In the genomic region with DNA sequence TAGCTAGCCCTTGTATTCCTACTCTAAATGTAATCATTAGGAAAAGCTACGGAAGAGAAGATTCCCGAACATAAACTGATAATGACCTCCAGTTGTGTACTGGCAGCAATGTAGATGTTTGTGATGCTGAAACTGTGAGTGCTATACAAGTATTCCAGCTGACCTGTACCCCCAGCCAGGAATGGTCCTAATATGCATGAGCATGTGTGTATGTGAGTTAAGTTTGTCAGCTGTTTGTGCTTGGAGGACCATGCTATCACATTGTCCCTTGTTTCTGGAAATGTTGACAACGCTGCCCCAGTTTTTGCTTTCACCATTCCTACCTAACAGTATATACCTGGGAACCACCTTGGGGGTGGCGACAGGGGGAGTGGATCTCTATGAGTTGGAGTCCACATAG, we compare ENCODE assay signal across 34 mouse cellular contexts.
"Had no signal": no experiment of that assay in that cellular context is flagged by ENCODE, and none has a peak within 500 bp of the region (broad histone marks: within the 10 kb centered on the region; RNA-seq: fewer than 3 reads in every experiment).

No protein-coding gene starts in this region.

- H3K27ac ChIP-seq: heart, embryonic 10.5 days; heart, embryonic 13.5 days; heart, embryonic 15.5 days; hindbrain, embryonic 10.5 days; hindbrain, embryonic 12.5 days; hindbrain, embryonic 13.5 days; hindbrain, embryonic 14.5 days; hindbrain, embryonic 15.5 days; hindbrain, postnatal 0 days; intestine, embryonic 15.5 days; kidney, embryonic 15.5 days; kidney, postnatal 0 days; layer of hippocampus, adult 2 months had no signal

- DNase-seq: heart, postnatal 10 days; heart, postnatal 14 days; heart, postnatal 36 days; heart, postnatal 4 days; kidney, adult 11 months; kidney, adult 18-20 months; kidney, adult 2 months; kidney, adult 8-10 months; kidney, adult 9 months; kidney, postnatal 10 days; kidney, postnatal 14 days; kidney, postnatal 25 days; kidney, postnatal 36 days; kidney, postnatal 4 days; layer of hippocampus, adult 9-11 months; layer of hippocampus, postnatal 36 days had no signal

- H3K27me3 ChIP-seq: heart, embryonic 12.5 days; heart, embryonic 13.5 days; heart, embryonic 15.5 days; hindbrain, embryonic 12.5 days; hindbrain, embryonic 13.5 days; hindbrain, embryonic 15.5 days; intestine, embryonic 15.5 days; kidney, embryonic 15.5 days had no signal

- H3K4me3 ChIP-seq: heart, embryonic 10.5 days; heart, embryonic 12.5 days; heart, embryonic 13.5 days; heart, embryonic 15.5 days; hindbrain, embryonic 10.5 days; hindbrain, embryonic 12.5 days; hindbrain, embryonic 13.5 days; hindbrain, embryonic 15.5 days; intestine, embryonic 15.5 days; kidney, embryonic 15.5 days; layer of hippocampus, adult 2 months had no signal

- H3K4me2 ChIP-seq: heart, embryonic 12.5 days; heart, embryonic 13.5 days; heart, embryonic 15.5 days; hindbrain, embryonic 12.5 days; hindbrain, embryonic 13.5 days; hindbrain, embryonic 14.5 days; hindbrain, embryonic 15.5 days; intestine, embryonic 15.5 days; kidney, embryonic 15.5 days had no signal

- ATAC-seq: hindbrain, embryonic 16.5 days; hindbrain, postnatal 0 days; inflammation-experienced regulatory T-cells, adult 6 months; intestine, embryonic 15.5 days; intestine, embryonic 16.5 days; intestine, postnatal 0 days had no signal

- H3K4me1 ChIP-seq: heart, embryonic 10.5 days; heart, embryonic 12.5 days; heart, embryonic 13.5 days; heart, embryonic 15.5 days; hindbrain, embryonic 10.5 days; hindbrain, embryonic 12.5 days; hindbrain, embryonic 13.5 days; hindbrain, embryonic 15.5 days; intestine, embryonic 15.5 days; kidney, embryonic 15.5 days had no signal

- H3K9me3 ChIP-seq: heart, embryonic 12.5 days; heart, embryonic 13.5 days; heart, embryonic 15.5 days; hindbrain, embryonic 10.5 days; hindbrain, embryonic 12.5 days; hindbrain, embryonic 13.5 days; hindbrain, embryonic 15.5 days; intestine, embryonic 15.5 days; kidney, embryonic 15.5 days had no signal

- H3K9ac ChIP-seq: heart, embryonic 12.5 days; heart, embryonic 13.5 days; heart, embryonic 15.5 days; hindbrain, embryonic 12.5 days; hindbrain, embryonic 13.5 days; hindbrain, embryonic 14.5 days; hindbrain, embryonic 15.5 days; intestine, embryonic 15.5 days; kidney, embryonic 15.5 days had no signal
